8 mouse cellular contexts compared by ENCODE assay signal in the genomic region with DNA sequence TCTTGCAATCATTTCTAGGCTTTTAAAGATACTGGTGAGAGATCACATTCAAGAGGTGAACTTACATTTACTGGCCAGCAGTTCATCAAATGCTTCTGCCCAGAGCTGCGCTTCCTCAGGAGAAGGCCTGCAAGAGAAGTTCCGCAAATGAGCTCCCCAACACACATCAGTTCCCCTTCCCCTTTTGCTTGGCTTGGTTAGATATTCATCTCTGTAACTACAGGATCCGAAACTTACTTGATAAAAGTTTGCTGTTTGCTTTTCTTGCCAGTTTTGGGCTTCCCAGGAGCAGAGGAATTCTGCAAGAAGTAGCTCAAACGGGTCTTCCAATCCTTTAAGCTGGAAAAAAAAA. TPM values are rescaled to one million over a fixed set of nuclear protein-coding genes. Genes with fewer than 3 reads are reported as not detected.
DNase-seq lines count a peak whose midpoint lies in the region; ATAC-seq lines count a peak whose summit lies in the region.

No protein-coding gene starts in this region.

- peaks cover 14% of the 10 kb centered on the region for H3K36me3 ChIP-seq in embryonic facial prominence, embryonic 10.5 days (replicated peaks)
- peaks cover 16% of the 10 kb centered on the region for H3K36me3 ChIP-seq in hindbrain, embryonic 15.5 days
- peaks cover 12% of the 10 kb centered on the region for H3K36me3 ChIP-seq in megakaryocyte, embryonic 14.5 days (replicated peaks; ENCODE audit: low read length)

- H3K27me3 ChIP-seq in embryonic facial prominence, embryonic 10.5 days (replicated peaks; ENCODE audit: low read depth, poor library complexity, severe bottlenecking), result no peaks in the 10 kb centered on the region
- no peaks in the 10 kb centered on the region for H3K27me3 ChIP-seq in hindbrain, embryonic 15.5 days
- H3K27me3 ChIP-seq in megakaryocyte, embryonic 14.5 days (replicated peaks), result no peaks in the 10 kb centered on the region

- peak overlapping the region; percentile 86 for H3K9ac ChIP-seq in hindbrain, embryonic 15.5 days

- ATAC-seq in hindbrain, embryonic 15.5 days (ENCODE audit: low FRiP score, low read depth), result no peak

- H3K27ac ChIP-seq in embryonic facial prominence, embryonic 10.5 days (replicated peaks), result no peak overlapping the region
- H3K27ac ChIP-seq in hindbrain, embryonic 15.5 days (replicated peaks), result peak overlapping the region; percentile 92

- H3K4me1 ChIP-seq in embryonic facial prominence, embryonic 10.5 days, result peaks cover 32% of the 10 kb centered on the region
- peaks cover 21% of the 10 kb centered on the region for H3K4me1 ChIP-seq in hindbrain, embryonic 15.5 days (replicated peaks)
- H3K4me1 ChIP-seq in megakaryocyte, embryonic 14.5 days, result peaks cover 36% of the 10 kb centered on the region

- peak overlapping the region; percentile 95 for H3K4me2 ChIP-seq in hindbrain, embryonic 15.5 days

- intact Hi-C loops in heart, postnatal 36 days (cut with DNase I), result loop anchor here (5.0 to 10.0 kb wide), 3 partner anchors 85 to 300 kb away; a partner anchor contains a TSS

- 75% methylated on average over 4 of the region's 4 CpGs for WGBS in embryonic facial prominence, embryonic 10.5 days
- 63% methylated on average over 4 of the region's 4 CpGs for WGBS in hindbrain, embryonic 15.5 days

- no peaks in the 10 kb centered on the region for H3K9me3 ChIP-seq in embryonic facial prominence, embryonic 10.5 days
- no peaks in the 10 kb centered on the region for H3K9me3 ChIP-seq in hindbrain, embryonic 15.5 days
- no peaks in the 10 kb centered on the region for H3K9me3 ChIP-seq in megakaryocyte, embryonic 14.5 days

- DNase-seq in heart, adult 8-10 months (ENCODE audit: low spot score), result peak; percentile 15
- DNase-seq in heart, postnatal 36 days, result no peak
- no peak for DNase-seq in embryonic facial prominence, embryonic 10.5 days (ENCODE audit: low spot score)
- DNase-seq in yolk sac, embryonic 10.5 days (ENCODE audit: low spot score), result no peak
- DNase-seq in frontal cortex, postnatal 36 days (ENCODE audit: low spot score in 2 of 2), result no peak
- no peak for DNase-seq in frontal cortex, postnatal 10 days (ENCODE audit: low spot score in 2 of 2)

- H3K4me3 ChIP-seq in embryonic facial prominence, embryonic 10.5 days, result peak overlapping the region; percentile 73
- H3K4me3 ChIP-seq in hindbrain, embryonic 15.5 days, result peak overlapping the region; percentile 88
- peak overlapping the region; percentile 98 for H3K4me3 ChIP-seq in megakaryocyte, embryonic 14.5 days (replicated peaks)

RNA-seq across cellular contexts. Expression of a gene that starts 1.3 kb away (rescaled TPM):
- total RNA-seq in heart, adult 8-10 months (2022), result 10 to 100 TPM; 25.2 to 45.9 (median 28.4) TPM
- total RNA-seq in heart, postnatal 36 days (2021), result 10 to 100 TPM; 26.8 to 81.7 TPM
- polyA plus RNA-seq in embryonic facial prominence, embryonic 10.5 days (2016; fragmentation: Nextera tagmentation; extraction: Ambion mirVana), result 33.5 and 38.3 TPM in 2 replicates
- 102 and 111 TPM in 2 replicates for polyA plus RNA-seq in hindbrain, embryonic 15.5 days (2015; fragmentation: Nextera tagmentation; extraction: Ambion mirVana)
- polyA plus RNA-seq in megakaryocyte, embryonic 14.5 days (2012; ENCODE audit: insufficient read depth, low replicate concordance), result 36.1 TPM in 1 of 2 replicates, not detected in the other
